Mouse (Mus musculus): ENCODE data around the gene Hivep2.

The Hivep2 gene

DNA sequence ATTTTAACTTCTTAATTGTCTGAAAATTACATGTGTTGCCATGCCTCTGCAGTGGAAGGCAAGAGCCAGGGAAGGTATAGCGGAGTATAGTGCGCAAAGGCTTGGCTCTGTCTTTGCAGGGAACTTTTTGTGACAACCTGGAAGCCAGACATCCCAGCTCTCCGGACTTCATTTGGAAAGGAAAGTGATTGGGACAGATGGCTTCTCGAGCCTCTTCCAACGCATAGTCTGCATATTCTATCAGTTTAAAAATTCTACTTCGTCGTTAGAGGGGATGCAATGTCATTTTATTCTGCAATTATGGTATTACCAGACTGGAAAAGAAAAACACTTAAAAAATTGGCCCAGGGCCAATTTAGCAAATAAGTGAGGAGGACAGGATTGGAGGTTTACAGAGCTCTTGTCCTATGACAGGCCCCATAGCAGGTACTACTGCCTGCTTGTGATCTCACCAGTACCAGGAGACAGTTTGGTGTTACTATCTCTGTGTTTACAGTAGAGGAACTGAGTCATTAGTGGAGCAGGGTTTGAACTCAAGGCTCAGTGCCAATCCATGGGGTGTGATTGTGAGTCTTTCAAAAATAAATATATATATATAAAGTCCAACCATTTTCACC lies 7.8 kb downstream of the Hivep2 start:
- no peak for DNase-seq

DNA sequence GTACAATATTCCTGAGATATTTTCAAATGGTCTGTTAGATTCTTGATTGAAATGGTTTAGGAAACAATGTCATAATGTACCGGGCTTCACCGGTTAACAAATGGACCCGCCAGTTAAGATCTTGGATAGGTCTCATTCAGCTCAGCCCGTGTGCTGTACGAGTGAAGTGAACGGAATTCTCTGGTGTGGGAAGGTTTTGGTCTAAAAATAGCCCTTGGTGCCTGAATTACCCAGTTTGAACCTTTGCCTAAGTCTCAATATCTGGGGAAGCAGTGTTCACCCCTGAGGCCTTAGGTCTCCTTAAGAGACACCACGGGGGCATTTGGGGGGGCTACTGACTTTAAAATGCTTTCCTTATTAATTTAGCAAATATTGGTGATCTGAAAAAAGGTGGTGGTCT lies 8.6 kb downstream of the Hivep2 start:
- no peak for DNase-seq

GRCm38 (mm10) chr10:13975861-13976260 lies 10.0 kb downstream of the Hivep2 start:
- no peak for DNase-seq

GRCm38 (mm10) chr10:13976267-13976666 lies 10.4 kb downstream of the Hivep2 start:
- no peak for DNase-seq

- no peak for DNase-seq
Observed at GRCm38 (mm10) chr10:13982271-13982670, 16.4 kb downstream of the Hivep2 start.

DNA sequence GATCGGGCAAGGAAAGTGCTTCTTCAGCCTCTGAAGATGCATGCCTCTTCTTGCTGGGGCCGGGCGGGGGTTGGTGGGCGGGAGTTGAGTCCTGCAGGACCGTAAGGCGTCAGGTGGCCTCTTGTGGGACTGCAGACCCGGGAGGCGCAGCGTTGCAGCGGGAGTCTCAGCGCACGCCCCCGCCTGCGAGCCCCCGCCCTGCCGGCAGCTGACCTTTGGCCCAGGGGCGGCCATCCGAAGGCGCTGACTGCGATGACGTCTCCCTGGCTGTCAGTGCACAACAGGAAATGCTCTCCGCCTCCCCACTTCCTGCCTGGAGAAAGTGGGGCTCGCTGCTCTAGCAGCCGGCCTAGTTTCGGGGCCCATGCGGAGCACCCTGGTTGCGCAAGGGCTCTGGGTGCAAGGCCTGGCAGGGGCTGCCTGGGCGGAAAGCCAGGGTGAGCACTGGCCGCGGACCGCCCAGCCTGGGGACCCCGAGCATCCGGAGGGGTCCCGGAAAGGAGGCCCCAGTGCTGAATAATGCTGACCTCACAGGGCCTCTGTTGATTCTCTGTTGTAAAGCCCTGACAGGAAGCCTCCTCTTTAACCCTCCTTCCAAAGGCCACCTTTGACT lies 17.0 kb downstream of the Hivep2 start:
- peak; percentile 86 for DNase-seq

DNA sequence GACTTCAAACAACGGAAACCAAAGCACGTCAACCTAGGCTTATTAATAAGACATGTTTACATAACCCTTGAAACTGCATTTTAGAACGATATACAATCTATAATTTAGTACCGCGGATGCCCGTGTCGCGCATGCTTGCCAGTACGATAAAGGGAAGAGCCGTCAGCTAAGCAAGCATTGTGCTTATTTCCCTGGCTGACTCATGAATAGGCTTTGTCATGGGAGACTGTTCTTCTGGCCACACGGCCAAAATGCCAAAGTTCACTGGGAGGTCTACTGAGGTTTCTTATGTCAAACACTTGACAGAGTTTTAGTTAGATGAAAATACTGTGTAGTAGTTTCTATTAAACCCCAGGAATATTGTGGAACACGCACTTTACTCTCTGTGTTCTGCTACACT lies 17.8 kb downstream of the Hivep2 start:
- peak; percentile 49 for DNase-seq

GRCm38 (mm10) chr10:13984233-13984632 lies 18.4 kb downstream of the Hivep2 start:
- DNase-seq, result no peak

DNA sequence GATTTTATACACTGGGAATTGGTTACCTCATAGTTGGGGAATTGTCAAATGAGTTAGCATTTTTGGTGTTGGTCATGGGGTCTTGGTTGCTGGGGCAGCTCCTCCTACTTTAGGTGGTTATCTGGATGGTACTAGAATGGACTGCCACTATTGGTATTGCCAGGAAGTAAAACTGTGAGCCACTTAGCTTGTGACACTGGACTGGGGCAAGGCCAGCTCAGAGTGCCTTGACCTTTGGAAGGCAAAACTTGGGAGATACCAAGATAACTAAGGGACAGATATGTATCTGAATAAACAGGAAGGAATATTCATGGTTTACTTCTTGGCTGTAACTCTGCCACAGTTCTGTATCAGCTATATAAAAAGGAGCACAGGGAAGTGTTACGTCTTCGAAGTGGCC lies 20.7 kb downstream of the Hivep2 start:
- DNase-seq, result no peak

- DNase-seq, result no peak
Observed at GRCm38 (mm10) chr10:13987336-13987735, 21.5 kb downstream of the Hivep2 start.

DNA sequence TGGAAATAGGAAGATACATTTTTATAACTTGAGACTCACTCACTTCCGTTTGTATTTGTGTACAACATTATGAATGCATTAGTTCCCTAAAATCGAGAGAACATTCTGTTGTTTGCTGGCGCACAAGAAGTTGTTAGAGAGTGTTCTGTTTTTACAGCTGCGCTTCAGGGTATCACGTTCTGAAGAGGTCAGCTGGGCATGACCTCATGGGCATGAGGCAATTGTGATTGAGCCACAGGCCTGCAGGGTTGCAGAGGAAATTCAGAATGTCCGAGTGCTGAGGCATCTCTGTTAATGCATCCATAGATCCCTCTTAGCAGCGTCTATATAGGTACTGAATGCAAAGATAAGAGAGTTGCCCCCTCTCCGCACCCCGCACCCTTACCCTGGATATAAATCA lies 22.4 kb downstream of the Hivep2 start:
- no peak for DNase-seq

GRCm38 (mm10) chr10:13988757-13989156 lies 22.9 kb downstream of the Hivep2 start:
- DNase-seq, result no peak

- DNase-seq, result no peak
Observed at GRCm38 (mm10) chr10:13990842-13991241, 25.0 kb downstream of the Hivep2 start.

DNA sequence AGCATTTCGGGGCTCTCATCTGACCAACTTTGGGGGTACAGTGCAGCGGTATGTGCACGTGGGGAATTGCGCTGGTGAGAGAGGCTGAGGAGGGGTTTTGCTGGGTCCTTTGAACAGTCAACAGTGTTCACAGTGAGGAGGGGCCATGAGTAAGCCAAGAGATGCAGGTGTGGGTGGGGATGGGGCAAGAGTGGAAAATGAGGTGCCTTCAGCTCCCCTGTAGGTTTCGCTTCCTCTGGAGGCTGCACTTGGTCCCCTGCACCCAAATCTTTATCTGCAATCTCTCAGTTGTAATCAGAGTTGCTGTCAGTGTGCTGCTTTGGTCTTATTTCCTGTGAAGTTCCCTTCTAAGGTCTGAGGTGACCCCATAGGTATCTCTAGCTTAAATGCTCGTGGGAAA lies 27.5 kb downstream of the Hivep2 start:
- no peak for DNase-seq

- DNase-seq, result no peak
Observed at GRCm38 (mm10) chr10:13997336-13997735, 31.5 kb downstream of the Hivep2 start.

- peak; percentile 16 for DNase-seq
Observed at GRCm38 (mm10) chr10:14004769-14005517, 39.1 kb downstream of the Hivep2 start.

GRCm38 (mm10) chr10:14009721-14010120 lies 43.8 kb downstream of the Hivep2 start:
- DNase-seq, result no peak

GRCm38 (mm10) chr10:14016287-14016970 lies 50.6 kb downstream of the Hivep2 start:
- peak; percentile 12 for DNase-seq

DNA sequence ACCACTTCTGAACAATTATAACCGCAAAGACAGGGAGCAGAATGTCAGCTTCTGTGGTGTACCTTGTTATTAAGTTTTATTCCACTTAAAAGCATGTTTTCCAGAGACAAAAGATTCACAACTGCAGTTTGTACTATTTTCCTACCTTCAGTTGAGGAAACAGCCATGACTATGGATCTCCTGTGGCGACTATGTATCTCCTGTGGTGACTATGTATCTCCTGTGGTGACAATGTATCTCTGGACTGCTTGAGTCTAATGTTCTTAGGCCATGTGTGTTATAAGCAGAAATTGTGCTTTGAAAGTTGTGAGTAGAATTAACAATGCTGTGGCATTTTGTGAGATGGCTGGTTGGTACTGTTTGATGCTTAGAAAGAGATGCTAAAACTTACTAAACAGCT lies 51.5 kb downstream of the Hivep2 start:
- DNase-seq, result no peak

DNA sequence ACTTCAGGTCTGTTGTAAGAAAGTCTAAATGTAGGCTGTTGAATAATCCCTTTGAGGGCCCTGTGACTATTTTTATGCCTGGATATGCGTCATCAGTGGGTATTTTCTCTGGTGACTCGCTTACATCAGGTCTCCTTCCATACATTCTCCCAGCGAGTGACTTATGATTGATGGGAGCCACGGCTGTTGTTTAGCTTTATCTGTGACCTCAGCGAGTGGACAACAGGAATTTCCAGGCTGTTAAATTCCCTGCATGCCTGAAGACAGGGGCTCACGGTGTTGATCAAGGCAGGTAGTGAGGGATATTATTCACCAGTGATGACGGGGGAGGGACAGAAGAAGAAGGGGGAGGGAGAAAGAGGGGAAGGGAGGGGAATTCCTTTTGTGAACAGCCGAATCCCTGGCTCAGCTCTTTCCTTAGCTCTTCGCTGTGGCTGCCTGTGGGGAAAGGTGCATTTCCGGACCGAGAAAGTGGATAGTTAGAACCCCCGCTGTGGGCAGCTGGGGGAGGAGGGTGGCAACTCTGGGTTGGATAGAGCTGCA lies 52.0 kb downstream of the Hivep2 start:
- peak; percentile 52 for DNase-seq

DNA sequence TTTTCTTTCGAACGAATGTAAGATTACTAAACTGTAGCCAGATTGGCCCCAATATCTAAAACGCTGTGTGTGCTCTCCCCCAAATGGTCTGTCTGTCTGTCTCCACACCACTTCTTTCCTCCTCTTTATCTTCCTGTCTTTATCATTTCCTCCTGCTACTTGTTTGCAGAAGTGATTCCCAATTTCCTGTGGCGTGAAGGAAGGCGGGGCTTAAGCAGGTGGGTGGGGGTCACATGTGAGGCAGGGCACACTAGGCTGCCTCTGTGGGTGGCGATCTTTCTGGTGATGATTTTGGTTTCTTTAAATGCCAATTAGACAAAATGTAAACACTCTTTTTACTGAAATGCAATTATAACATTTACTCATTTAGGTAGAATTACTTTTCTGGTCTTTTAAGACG lies 52.8 kb downstream of the Hivep2 start:
- DNase-seq, result no peak

DNA sequence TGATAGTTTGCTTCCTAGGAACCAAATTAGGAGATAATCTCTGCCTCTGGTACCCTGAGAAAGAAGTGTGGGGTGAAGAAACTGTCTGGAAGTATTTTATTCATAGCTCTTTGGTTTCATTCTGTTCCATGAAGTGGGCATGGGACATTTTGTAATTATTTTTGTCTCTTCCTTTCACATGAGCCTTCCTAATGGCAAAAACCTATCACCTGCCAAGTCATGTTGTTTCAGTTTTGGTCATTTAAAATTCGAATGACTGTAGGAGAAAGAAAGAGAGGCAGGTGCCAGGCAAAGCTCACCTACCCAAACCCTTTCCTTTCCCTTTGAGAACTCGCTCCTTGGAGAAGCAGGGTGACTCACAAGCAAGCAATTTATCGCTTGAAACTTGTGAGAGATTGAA lies 53.3 kb downstream of the Hivep2 start:
- no peak for DNase-seq

- DNase-seq, result no peak
Observed at GRCm38 (mm10) chr10:14020253-14020652, 54.4 kb downstream of the Hivep2 start.
